Mouse (Mus musculus): ENCODE measurements at regions not wholly inside any gene's neighbourhood (a gene's known extent, or its start where the extent isn't known, plus 50 kb on each side); places are given as distances from the start of the nearest gene placed in this dataset.

- TF ChIP-seq POLR2A (IDR thresholded peaks at IDR 0.05; ENCODE audit: extremely low read depth, insufficient read depth, low read length) (no peak), CTCF (IDR thresholded peaks at IDR 0.05; ENCODE audit: low read depth, low read length) (no peak)
These were observed 423.7 kb downstream of the Cdh26 start for GRCm38 (mm10) chr2:178854012-178854411.

Measured in liver, adult 2 months (tissue).